Mouse (Mus musculus): Measurements from ENCODE around the gene Slc39a11.

The Slc39a11 gene

GRCm38 (mm10) chr11:113538406-113538917, 111.4 kb downstream of the Slc39a11 start:
- DNase-seq = no peak

- DNase-seq = no peak
Measured at GRCm38 (mm10) chr11:113537715-113538114, 112.2 kb downstream of the Slc39a11 start.

- DNase-seq = no peak
Measured at GRCm38 (mm10) chr11:113537199-113537586, 112.7 kb downstream of the Slc39a11 start.

GRCm38 (mm10) chr11:113536308-113537198, 113.3 kb downstream of the Slc39a11 start:
- DNase-seq = no peak

- DNase-seq = no peak
Measured at GRCm38 (mm10) chr11:113534341-113534740, 115.5 kb downstream of the Slc39a11 start.

- DNase-seq = no peak
Measured at GRCm38 (mm10) chr11:113533931-113534330, 115.9 kb downstream of the Slc39a11 start.

- no peak for DNase-seq
Measured at GRCm38 (mm10) chr11:113528391-113528790, 121.5 kb downstream of the Slc39a11 start.

- no peak for DNase-seq
Measured at GRCm38 (mm10) chr11:113525731-113526130, 124.1 kb downstream of the Slc39a11 start.

GRCm38 (mm10) chr11:113522726-113523125, 127.2 kb downstream of the Slc39a11 start:
- DNase-seq = no peak

- no peak for DNase-seq
Measured at GRCm38 (mm10) chr11:113521469-113522190, 128.2 kb downstream of the Slc39a11 start.

GRCm38 (mm10) chr11:113520851-113521461, 128.9 kb downstream of the Slc39a11 start:
- no peak for DNase-seq

GRCm38 (mm10) chr11:113520373-113520772, 129.5 kb downstream of the Slc39a11 start:
- no peak for DNase-seq

GRCm38 (mm10) chr11:113519973-113520372, 129.9 kb downstream of the Slc39a11 start:
- DNase-seq = no peak

- DNase-seq = no peak
Measured at GRCm38 (mm10) chr11:113518176-113518575, 131.7 kb downstream of the Slc39a11 start.

GRCm38 (mm10) chr11:113516156-113516555, 133.7 kb downstream of the Slc39a11 start:
- DNase-seq = no peak

- no peak for DNase-seq
Measured at GRCm38 (mm10) chr11:113512976-113513375, 136.9 kb downstream of the Slc39a11 start.

- no peak for DNase-seq
Measured at GRCm38 (mm10) chr11:113512150-113512549, 137.7 kb downstream of the Slc39a11 start.

- no peak for DNase-seq
Measured at GRCm38 (mm10) chr11:113510969-113511625, 138.8 kb downstream of the Slc39a11 start.

- DNase-seq = no peak
Measured at GRCm38 (mm10) chr11:113510249-113510648, 139.6 kb downstream of the Slc39a11 start.

GRCm38 (mm10) chr11:113507716-113508480, 142.0 kb downstream of the Slc39a11 start:
- no peak for DNase-seq

- no peak for DNase-seq
Measured at GRCm38 (mm10) chr11:113505551-113506160, 144.2 kb downstream of the Slc39a11 start.
